Mouse (Mus musculus) heart, postnatal 0 days (tissue): Measurements from ENCODE around the gene March7. TPM values are rescaled to one million over a fixed set of nuclear protein-coding genes. Genes with fewer than 3 reads are reported as not detected.
A peak's percentile ranks its signal among the peaks of the same experiment; 100 is the strongest.

Experiments used
- ATAC-seq: fragments of 200-750 bp; cut with Nextera tagmentation; 2 replicates; pipeline ENCODE4 v1.8.0; 2017; ENCODE audit warnings: low read depth, moderate number of reproducible peaks, moderate library complexity; ENCODE audit not compliant: insufficient read depth
- DNase-seq: peaks from one replicate; pipeline ENCODE4 v3.0.0-alpha.2; 2016; ENCODE audit warnings: low spot score
- H3K27ac ChIP-seq: fragments of 300-500 bp; sonication (generic); 2 replicates; pipeline ENCODE4 v1.5.1; 2014; ENCODE audit warnings: low read depth, mild to moderate bottlenecking
- H3K27me3 ChIP-seq: fragments of 300-500 bp; sonication (generic); 2 replicates; pipeline ENCODE4 v1.6.1; 2014; ENCODE audit warnings: low read length, mixed read lengths; ENCODE audit not compliant: control insufficient read depth, insufficient read depth
- H3K36me3 ChIP-seq: fragments of 300-500 bp; sonication (generic); replicated peaks from 2 replicates; pipeline ENCODE4 v1.6.1; 2014; ENCODE audit warnings: low read length, mixed read lengths; ENCODE audit not compliant: control insufficient read depth, insufficient read depth
- H3K4me1 ChIP-seq: fragments of 300-500 bp; sonication (generic); 2 replicates; pipeline ENCODE4 v1.6.1; 2014; ENCODE audit warnings: antibody characterized with exemption; ENCODE audit not compliant: control insufficient read depth, insufficient read depth
- H3K4me2 ChIP-seq: fragments of 300-500 bp; sonication (generic); 2 replicates; pipeline ENCODE4 v1.6.1; 2014; ENCODE audit warnings: low read depth, mild to moderate bottlenecking, low read length, moderate library complexity
- H3K4me3 ChIP-seq: fragments of 300-500 bp; sonication (generic); 2 replicates; pipeline ENCODE4 v1.5.1; 2014; ENCODE audit warnings: low read depth, low read length
- H3K9ac ChIP-seq: fragments of 300-500 bp; sonication (generic); replicated peaks from 2 replicates; pipeline ENCODE4 v1.6.1; 2014; ENCODE audit warnings: low read depth, low read length, mixed read lengths
- H3K9me3 ChIP-seq: fragments of 300-500 bp; sonication (generic); replicated peaks from 2 replicates; pipeline ENCODE4 v1.6.1; 2016; ENCODE audit warnings: low read length; ENCODE audit not compliant: control insufficient read depth
- CTCF ChIP-seq: IDR thresholded peaks from 2 replicates; pipeline ENCODE4 v1.5.1; 2016; ENCODE audit warnings: antibody characterized with exemption, control low read depth, low read depth
- EP300 ChIP-seq: IDR thresholded peaks from 2 replicates; pipeline ENCODE4 v1.6.1; 2016; ENCODE audit warnings: antibody characterized with exemption, low read depth
- WGBS: fragments of 180-500 bp; shearing (Covaris S2); extraction: QIAGEN DNeasy Blood & Tissue Kit; methylation state at CpG from one replicate; pipeline ENCODE4 v1.1.7; 2014; 5-methylcytosine and 5-hydroxymethylcytosine counted together
- polyA plus RNA-seq: library from polyadenylated mRNA; unstranded; fragments of >200 nt; fragmentation: Nextera tagmentation; extraction: Ambion mirVana; gene quantifications from 2 replicates; pipeline ENCODE4 v1.2.1, GENCODE M21; 2015
- total RNA-seq: library from RNA; depleted of rRNA; stranded (reverse); fragments of >200 nt; gene quantifications from 2 replicates; pipeline ENCODE4 v1.2.3, GENCODE M21; 2014; ENCODE audit warnings: low replicate concordance

March7 gene
- total and polyA plus RNA-seq, 2 experiments from 2014 or later: 43.5 to 61.5 TPM

DNA sequence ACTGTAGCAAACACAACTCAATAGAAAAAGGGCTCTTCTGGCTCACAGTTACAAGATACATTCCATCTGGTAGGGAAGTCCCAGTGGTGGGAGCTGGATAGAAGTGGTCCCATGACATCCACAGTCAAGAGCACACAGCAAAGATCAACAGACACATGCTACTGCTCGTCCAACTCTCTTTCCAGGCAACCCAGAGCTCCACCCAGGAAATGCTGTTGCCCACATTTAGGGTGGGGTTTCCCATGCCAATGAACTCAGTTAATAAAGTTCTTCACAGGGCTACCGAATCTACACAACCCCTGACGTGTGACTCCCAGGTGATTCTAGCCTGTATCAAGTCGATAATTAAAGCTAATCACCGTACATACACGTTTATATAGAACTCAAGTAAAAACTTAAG lies 5.5 kb upstream of the March7 start:
- no peak for TF ChIP-seq EP300
- no peak for TF ChIP-seq CTCF
- no peak overlapping the region for H3K9ac ChIP-seq
- H3K4me2 ChIP-seq: no peak overlapping the region
- peaks cover 19% of the 10 kb centered on the region for H3K36me3 ChIP-seq
- WGBS: 82% methylated on average over 6 of the region's 6 CpGs
- no peaks in the 10 kb centered on the region for H3K9me3 ChIP-seq
- no peak overlapping the region for H3K4me3 ChIP-seq
- ATAC-seq (no peak), DNase-seq (no peak)
- H3K27ac ChIP-seq: no peak overlapping the region
- no peaks in the 10 kb centered on the region for H3K27me3 ChIP-seq
- peaks cover 7% of the 10 kb centered on the region; the same call in 1 of the 2 replicates for H3K4me1 ChIP-seq

DNA sequence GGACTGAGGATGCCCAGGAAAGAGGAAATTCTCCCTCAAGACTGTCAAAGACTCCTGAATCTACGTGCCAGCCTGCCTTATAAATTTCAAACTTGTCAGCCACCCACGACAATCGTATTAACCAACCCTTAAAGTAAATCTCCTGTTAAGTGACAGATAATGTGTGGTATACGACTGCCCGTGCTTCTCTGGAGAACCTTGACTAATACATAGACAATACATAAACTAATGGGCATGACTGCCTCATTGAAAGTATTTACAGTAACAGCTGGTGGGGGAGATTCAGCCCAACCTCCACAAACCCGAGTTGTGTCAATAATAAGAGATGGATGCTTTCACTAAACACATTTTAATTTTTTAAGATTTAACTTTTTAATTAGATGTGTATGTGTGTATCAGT lies 3.9 kb upstream of the March7 start:
- H3K27ac ChIP-seq: no peak overlapping the region
- no peak overlapping the region for H3K4me3 ChIP-seq
- TF ChIP-seq CTCF (no peak), EP300 (no peak)
- DNase-seq (no peak), ATAC-seq (no peak)
- H3K9me3 ChIP-seq: no peaks in the 10 kb centered on the region
- peaks cover 19% of the 10 kb centered on the region for H3K36me3 ChIP-seq
- H3K4me1 ChIP-seq: peaks cover 7% of the 10 kb centered on the region; the same call in 1 of the 2 replicates
- no peak overlapping the region for H3K9ac ChIP-seq
- WGBS: 90% methylated on average over 6 of the region's 6 CpGs
- no peaks in the 10 kb centered on the region for H3K27me3 ChIP-seq
- no peak overlapping the region for H3K4me2 ChIP-seq

DNA sequence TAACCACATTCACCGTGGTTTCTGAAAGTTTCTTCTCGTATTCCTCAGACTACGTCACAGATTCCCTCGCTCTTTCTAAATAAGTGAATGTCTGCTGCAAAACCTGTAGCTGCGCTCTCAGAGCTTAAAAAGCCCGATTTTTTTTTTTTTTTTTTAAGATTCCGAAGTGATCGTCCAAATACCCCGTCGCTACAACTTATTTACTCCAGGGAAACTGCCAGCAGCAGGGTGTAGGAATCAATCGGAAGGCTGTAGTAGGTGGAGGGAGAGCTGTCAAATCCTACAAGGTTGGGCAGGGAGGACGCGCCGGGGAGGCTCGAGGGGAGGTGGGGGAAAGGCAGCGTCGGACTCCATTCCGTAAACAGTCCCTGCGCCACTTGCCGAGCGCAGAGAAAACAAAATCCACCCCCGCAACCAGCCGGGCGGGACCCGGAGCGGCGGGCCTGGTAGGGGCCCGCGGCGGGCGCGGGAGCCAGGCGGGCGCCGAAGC lies 520 bp upstream of the March7 start:
- no peaks in the 10 kb centered on the region for H3K27me3 ChIP-seq
- H3K9me3 ChIP-seq: no peaks in the 10 kb centered on the region
- WGBS: 1% methylated on average over 30 of the region's 35 CpGs
- DNase-seq: peak; percentile 57
- TF ChIP-seq EP300: no peak
- no peak for TF ChIP-seq CTCF
- H3K9ac ChIP-seq: peak overlapping the region; percentile 98
- H3K36me3 ChIP-seq: peaks cover 22% of the 10 kb centered on the region
- peaks cover 32% of the 10 kb centered on the region for H3K4me1 ChIP-seq
- peak; percentile 49 for ATAC-seq
- H3K27ac ChIP-seq: peak overlapping the region; percentile 93
- peak overlapping the region; percentile 91 for H3K4me3 ChIP-seq
- H3K4me2 ChIP-seq: peak overlapping the region; percentile 81

DNA sequence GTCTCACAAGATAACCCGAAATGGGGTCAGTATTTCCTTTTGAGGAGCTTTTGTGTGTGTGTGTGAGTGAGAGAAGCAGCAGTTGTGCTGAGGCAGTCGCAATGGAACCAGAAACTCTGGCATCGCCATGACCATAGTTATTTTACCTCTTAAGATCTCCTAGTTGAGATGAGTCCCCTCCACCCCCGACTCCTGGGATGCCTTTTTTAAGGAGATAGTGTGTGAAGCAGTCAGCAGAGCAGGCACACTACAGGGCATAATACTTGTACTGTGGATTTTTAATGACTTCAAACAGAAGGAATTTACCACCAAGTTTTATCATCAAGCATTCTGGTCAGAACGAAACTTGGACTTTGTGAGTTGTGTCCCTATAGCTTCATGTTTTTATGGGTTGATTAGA lies 1.1 kb downstream of the March7 start:
- TF ChIP-seq CTCF (no peak), EP300 (no peak)
- H3K4me3 ChIP-seq: peak overlapping the region; percentile 91
- ATAC-seq (no peak), DNase-seq (no peak)
- peak overlapping the region; percentile 80 for H3K4me2 ChIP-seq
- H3K4me1 ChIP-seq: peaks cover 36% of the 10 kb centered on the region
- H3K27me3 ChIP-seq: no peaks in the 10 kb centered on the region
- H3K36me3 ChIP-seq: peaks cover 8% of the 10 kb centered on the region
- peak overlapping the region; percentile 93 for H3K27ac ChIP-seq
- peak overlapping the region; percentile 98 for H3K9ac ChIP-seq
- WGBS: 2% methylated on average over 5 of the region's 5 CpGs
- no peaks in the 10 kb centered on the region for H3K9me3 ChIP-seq

DNA sequence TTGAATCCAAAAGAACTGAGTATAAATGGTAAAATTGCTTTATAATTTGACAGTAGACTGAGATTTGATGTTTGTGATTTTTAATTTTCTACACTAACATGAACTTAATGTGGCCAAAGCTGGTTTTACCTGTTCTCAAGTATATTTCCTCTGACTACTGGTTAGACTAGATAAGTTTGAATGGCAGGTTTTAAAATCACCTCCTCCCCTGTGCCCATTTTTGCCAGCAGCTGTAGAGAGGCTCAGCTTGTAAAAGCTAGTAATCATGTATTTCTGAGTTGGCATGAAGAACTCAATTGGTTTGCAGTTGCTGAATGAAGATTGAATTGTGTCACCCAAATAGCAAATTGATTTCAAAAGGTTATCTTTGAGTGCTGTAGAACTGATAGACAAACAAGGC lies 2.8 kb downstream of the March7 start:
- no peaks in the 10 kb centered on the region for H3K9me3 ChIP-seq
- TF ChIP-seq EP300: no peak
- TF ChIP-seq CTCF: no peak
- H3K27ac ChIP-seq: no peak overlapping the region
- peaks cover 53% of the 10 kb centered on the region for H3K4me1 ChIP-seq
- no peak overlapping the region for H3K4me2 ChIP-seq
- 0 out of 2 replicates have a peak, but pooled peaks cover 3% of the 10 kb centered on the region for H3K36me3 ChIP-seq
- ATAC-seq: no peak
- no peak overlapping the region for H3K9ac ChIP-seq
- no peak overlapping the region for H3K4me3 ChIP-seq
- H3K27me3 ChIP-seq: no peaks in the 10 kb centered on the region
- DNase-seq: no peak

DNA sequence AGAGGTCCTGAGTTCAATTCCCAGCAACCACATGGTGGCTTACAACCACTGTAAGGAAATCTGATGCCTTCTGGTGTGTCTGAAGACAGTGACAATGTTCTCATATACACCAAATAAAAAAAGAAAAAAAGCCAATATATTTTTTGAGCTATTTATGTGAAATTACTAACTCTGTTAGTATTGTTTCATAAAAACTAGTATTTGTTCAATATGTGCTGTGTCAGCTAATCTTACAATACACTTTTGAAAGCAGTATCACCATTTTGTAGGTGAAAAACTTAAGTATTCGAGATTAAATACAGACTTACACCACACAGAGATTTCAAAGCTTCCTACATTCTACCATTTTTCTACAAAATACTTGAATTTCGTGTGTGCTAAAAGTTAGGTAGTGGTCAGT lies 5.0 kb downstream of the March7 start:
- no peaks in the 10 kb centered on the region for H3K9me3 ChIP-seq
- TF ChIP-seq EP300 (no peak), CTCF (no peak)
- 0 out of 2 replicates have a peak, but pooled peaks cover 3% of the 10 kb centered on the region for H3K36me3 ChIP-seq
- DNase-seq (no peak), ATAC-seq (no peak)
- H3K4me3 ChIP-seq: no peak overlapping the region
- no peak overlapping the region for H3K27ac ChIP-seq
- 92% methylated on average over 2 of the region's 2 CpGs for WGBS
- no peak overlapping the region for H3K9ac ChIP-seq
- no peak overlapping the region for H3K4me2 ChIP-seq
- no peaks in the 10 kb centered on the region for H3K27me3 ChIP-seq
- peaks cover 56% of the 10 kb centered on the region for H3K4me1 ChIP-seq
